Mouse (Mus musculus): ENCODE results near the gene Pde8b.

DNA sequence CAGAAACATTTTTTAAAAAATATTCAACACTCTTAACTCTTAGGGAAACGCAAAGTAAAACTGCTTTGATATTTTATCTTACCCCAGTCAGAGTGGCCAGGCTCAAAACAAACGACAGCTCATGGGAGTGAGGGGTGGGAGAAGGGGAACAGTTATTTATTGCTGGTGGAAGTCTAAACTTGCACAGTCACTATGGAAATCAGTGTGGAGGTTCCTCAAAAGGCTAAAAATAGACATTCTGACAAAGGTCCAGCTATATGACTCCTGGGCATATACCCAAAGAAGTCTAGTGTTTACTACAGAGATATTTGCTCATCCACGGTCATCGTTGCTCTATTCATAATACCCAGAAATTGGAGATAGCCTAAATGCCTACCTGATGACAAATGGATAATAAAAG lies 211.9 kb downstream of the Pde8b start:
- no peak for TF ChIP-seq POLR2A (IDR thresholded peaks at IDR 0.05; ENCODE audit: borderline replicate concordance, extremely low read depth, insufficient read depth, insufficient read length, poor library complexity, severe bottlenecking)
- no peak for TF ChIP-seq CTCF (IDR thresholded peaks at IDR 0.05; ENCODE audit: borderline replicate concordance, extremely low read depth, insufficient read depth, insufficient read length)

All from brain, embryonic 14.5 days (tissue).